Mouse (Mus musculus): ENCODE data around the gene Uqcc1. TPM values are rescaled to one million over a fixed set of nuclear protein-coding genes. Genes with fewer than 3 reads are reported as not detected.

The Uqcc1 gene
- total RNA-seq, 1 experiment from 2014 or later, result 20.6 TPM

GRCm38 (mm10) chr2:155798613-155799012, 131.5 kb downstream of the Uqcc1 start:
- no peak for ATAC-seq (ENCODE audit: extremely low read depth, insufficient number of reproducible peaks, low FRiP score, poor library complexity, severe bottlenecking)

Other genes with a start within 250 kb of the Uqcc1 start
- 163 and 181 TPM in 2 replicates for gene Trpc4ap, start 237.9 kb downstream of the Uqcc1 start, total RNA-seq (2017)
- gene Edem2, start 200.8 kb downstream of the Uqcc1 start, total RNA-seq (2017), result 32.8 and 38.7 TPM in 2 replicates
- not detected in 2 replicates for gene Gm17581, start 194.4 kb downstream of the Uqcc1 start, total RNA-seq (2017)
- gene Procr, start 179.2 kb downstream of the Uqcc1 start, total RNA-seq (2017), result not detected in 2 replicates
- not detected in 2 replicates for gene Mmp24, start 155.0 kb downstream of the Uqcc1 start, total RNA-seq (2017)
- gene BC029722, start 110.9 kb downstream of the Uqcc1 start, total RNA-seq (2017), result 12.4 and 12.7 TPM in 2 replicates
- gene Eif6, start 103.4 kb downstream of the Uqcc1 start, total RNA-seq (2017), result 48.3 and 56.8 TPM in 2 replicates
- not detected in 2 replicates for gene Fam83c, start 95.5 kb downstream of the Uqcc1 start, total RNA-seq (2017)
- not detected in 2 replicates for gene Gm15557, start 10.4 kb upstream of the Uqcc1 start, total RNA-seq (2017)
- not detected in 2 replicates for gene Gdf5, start 15.1 kb upstream of the Uqcc1 start, total RNA-seq (2017)
- gene Cep250, start 26.1 kb upstream of the Uqcc1 start, total RNA-seq (2017), result 66.2 and 69.1 TPM in 2 replicates
- gene 6430550D23Rik, start 77.7 kb upstream of the Uqcc1 start, total RNA-seq (2017), result 1.1 and 1.4 TPM in 2 replicates
- 61.0 and 68.6 TPM in 2 replicates for gene Ergic3, start 77.7 kb upstream of the Uqcc1 start, total RNA-seq (2017)
- gene Fer1l4, start 122.6 kb upstream of the Uqcc1 start, total RNA-seq (2017), result not detected in 2 replicates
- 0.37 and 1.4 TPM in 2 replicates for gene Spag4, start 134.9 kb upstream of the Uqcc1 start, total RNA-seq (2017)
- gene Cpne1, start 181.7 kb upstream of the Uqcc1 start, total RNA-seq (2017), result 111 and 113 TPM in 2 replicates
- gene Rbm12, start 181.7 kb upstream of the Uqcc1 start, total RNA-seq (2017), result 22.5 and 29.3 TPM in 2 replicates
- 34.1 and 36.1 TPM in 2 replicates for gene Gm28036, start 196.8 kb upstream of the Uqcc1 start, total RNA-seq (2017)
- 5.5 and 13.5 TPM in 2 replicates for gene Romo1, start 213.7 kb upstream of the Uqcc1 start, total RNA-seq (2017)
- gene Nfs1, start 213.9 kb upstream of the Uqcc1 start, total RNA-seq (2017), result 22.2 and 26.5 TPM in 2 replicates
- gene Rbm39, start 249.9 kb upstream of the Uqcc1 start, total RNA-seq (2017), result 1,446 and 1,484 TPM in 2 replicates

Measured in neutrophil, adult 5-6 weeks (primary cell).